Mouse (Mus musculus) gastrocnemius, postnatal 25 days (tissue): Measurements from ENCODE around the gene Krt33b. TPM values are rescaled to one million over a fixed set of nuclear protein-coding genes. Genes with fewer than 3 reads are reported as not detected.

Source experiments
- DNase-seq: peaks from one replicate; pipeline ENCODE4 v3.0.0; 2022
- long read RNA-seq, 2 experiments: library from polyadenylated mRNA; stranded (forward); transcript quantifications; one replicate each; pipeline ENCODE4 v2.0.0; 2021
- total RNA-seq, 2 experiments: library from RNA; stranded (reverse); gene quantifications; 1 replicate in 1 of 2; 2 replicates in 1 of 2; pipeline ENCODE4 v1.2.3; 2021

The Krt33b gene
- not detected for total RNA-seq
- long read RNA-seq, experiment 1, partial matches to known transcripts: 1 of 1 reads
- long read RNA-seq, experiment 1, other reads (novel, unspliced or antisense): 0 of 1 reads
- long read RNA-seq, experiment 2: 0 reads

GRCm38 (mm10) chr11:100029768-100030167 is at the start of gene Krt33b:
Krt33b (minus strand) TSS chr11:100029868.
- DNase-seq: no peak

DNA sequence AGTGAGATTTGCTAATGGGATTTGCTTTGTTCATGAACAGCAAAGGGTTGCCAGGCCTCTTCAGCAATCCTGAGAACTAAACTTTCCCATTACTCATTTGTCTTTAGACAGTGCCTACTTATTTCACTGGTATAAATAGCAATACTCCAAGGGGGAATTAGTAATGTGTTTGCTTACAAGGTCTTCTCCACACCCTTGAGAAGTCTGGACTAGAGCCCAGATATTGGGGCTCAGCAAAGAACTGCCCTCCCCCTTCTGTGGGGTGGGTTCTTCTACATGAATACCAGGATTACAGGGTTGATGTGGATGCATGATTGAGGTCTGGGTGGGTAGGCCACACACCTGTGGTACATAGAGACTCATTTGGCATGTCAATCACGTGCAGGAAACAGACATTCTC is 44.2 kb upstream of the Krt33b start:
- DNase-seq: no peak

DNA sequence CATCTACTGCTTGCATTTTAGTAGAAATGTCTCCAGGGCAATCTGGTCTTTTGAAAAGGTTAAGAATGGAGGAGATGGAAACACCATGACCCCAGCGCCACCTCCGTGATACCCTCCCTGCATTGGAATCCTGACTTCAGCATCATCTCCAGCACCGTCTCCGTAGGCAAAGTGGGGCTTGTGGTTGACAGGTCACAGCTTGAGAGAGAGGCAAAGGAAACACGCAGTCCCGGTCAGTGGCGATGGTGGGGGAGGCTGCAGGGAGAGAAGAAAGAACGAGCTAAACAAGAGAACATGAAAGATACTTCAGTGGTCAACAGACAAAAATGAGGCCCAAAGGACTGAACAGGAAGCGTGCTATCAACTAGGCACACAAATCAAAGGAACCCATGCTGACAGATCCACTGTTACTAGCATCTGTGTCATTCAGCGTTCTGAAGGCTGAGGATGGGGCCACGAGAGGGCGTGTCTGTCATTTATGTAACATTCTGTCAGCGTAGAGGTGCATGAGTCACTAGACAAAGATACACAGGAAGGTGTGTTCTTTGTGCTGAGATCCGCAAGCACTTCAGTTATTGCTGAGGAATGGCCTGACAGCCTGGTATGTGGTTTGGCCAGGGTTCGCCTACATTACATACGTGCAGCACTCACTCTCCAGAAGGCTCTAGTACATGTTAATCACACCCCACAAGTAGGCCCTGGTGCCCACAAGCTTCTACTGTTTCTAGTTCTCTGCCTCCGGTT is 37.8 kb upstream of the Krt33b start:
- DNase-seq: no peak

DNA sequence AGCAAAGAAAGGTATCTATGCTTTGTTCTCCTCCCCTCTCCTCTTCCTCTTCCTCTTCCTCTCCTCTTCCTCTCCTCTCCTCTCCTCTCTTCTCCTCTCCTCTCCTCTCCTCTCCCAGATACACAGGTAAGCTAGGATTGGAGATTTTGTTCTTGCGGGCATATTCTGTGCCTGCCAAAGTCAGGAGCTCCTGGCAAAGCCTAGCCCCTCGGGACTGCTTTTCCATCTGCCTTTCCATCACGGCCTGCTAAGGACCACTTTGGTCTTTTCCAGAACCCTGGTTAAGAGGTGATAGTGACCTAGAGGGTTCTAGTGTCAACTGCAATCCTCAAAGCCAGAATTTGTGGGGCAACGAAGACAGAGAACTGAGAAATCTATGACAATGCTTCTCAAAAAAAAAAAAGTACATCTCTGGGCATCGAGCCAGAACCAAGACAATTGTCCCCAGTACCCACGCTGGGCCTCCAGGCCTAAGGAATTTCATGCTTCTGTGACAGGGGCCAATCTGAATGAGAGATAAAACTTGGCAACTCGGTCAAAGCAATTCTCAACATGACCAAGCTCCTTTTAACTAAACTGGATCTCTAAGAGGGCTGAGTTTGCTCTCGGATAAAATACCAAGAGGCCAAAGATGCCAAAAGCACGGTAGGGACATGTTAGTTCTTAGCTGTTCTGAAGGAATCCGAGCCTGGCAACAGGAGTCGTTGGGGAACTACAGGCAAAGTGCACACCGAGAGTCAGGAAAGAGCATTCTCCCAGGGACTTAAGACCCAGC is 36.8 kb upstream of the Krt33b start:
- no peak for DNase-seq

DNA sequence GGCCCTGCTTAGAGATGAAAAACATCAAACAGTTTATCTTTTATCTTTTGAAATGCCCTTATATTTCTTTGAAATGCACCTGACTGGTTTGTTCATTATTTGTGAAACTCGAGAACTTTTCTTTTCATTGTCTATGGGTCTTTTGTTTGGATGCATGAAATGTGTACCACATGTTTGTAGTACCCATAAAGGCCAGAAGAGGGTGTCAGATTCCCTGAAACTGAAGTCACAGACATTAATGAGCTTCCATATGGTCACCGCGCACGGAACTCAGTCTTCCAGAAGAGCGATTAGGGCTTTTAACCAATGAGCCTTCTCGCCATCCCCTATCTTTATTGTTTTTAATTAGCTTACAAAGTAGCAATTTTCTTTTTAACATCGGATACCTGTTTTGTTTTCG is 29.2 kb upstream of the Krt33b start:
- DNase-seq: no peak

DNA sequence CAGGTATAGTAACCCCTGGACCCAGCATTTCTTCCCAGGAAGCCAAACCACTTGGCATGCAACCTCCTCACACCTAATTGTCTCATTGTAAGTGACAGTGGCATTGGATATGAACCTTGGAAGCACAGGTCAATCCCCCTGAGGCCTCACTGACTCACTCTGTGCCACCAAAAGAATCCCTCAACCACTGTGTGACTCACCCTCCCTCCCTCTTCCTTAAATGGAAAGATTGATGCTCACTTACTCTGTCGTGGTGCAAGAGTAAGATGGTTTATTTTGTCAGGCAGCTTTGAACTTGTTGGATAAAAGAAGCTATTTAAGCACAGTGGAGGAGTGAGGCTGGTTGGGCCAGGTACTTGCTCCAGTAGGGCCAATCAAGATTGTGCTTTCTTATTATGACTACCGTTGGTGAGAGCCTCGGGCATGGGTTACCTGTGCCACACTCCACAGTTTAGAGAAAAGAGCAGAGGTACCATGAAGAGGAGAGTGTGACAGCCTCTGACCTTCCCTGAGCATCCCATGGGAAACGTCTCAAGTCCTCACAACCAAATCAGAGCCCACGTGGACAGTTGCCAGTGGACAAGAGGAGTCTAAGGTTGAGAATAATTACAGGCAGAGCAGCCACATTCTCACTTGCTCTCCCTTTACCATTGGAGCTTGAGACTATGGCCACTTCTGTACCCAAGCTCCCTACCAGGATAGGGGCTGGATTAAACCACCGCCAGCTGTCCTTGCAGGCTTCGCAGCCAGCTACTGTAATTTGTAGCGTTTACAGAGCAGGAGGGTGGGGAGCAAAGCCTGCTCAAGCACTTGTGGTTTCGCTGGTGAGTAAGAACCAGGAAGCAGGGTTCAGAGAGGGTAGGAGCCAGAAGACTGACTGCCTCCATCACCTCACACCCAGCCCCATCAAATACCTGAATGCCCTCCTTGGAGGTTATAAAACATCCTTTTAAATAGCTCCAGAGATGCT is 26.3 kb upstream of the Krt33b start:
- DNase-seq: no peak

- DNase-seq: no peak
Observed at GRCm38 (mm10) chr11:100050451-100050850, 20.8 kb upstream of the Krt33b start, which contains the start of gene Krt31. Krt31 (minus strand) TSS chr11:100050551.

DNA sequence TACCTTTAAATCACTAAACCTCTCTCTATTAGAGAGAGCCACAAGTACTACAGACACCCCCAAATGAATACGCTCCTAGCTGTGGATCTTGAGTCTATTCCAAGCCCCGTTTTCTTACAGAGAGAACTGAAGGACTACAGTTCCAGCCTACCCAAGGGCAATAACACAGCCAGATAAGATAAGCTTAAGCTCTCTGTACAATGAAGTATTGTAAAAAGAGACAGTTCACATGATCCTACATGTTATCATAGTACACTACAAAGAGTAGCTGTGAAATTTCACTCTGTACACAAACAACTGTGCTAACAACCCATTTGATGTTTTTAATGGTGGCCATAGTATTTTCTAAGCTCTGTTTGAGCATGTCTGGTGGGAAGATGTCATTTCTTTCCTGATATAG is 17.5 kb upstream of the Krt33b start:
- DNase-seq: no peak

GRCm38 (mm10) chr11:100046303-100046866 is 16.7 kb upstream of the Krt33b start:
- no peak for DNase-seq

GRCm38 (mm10) chr11:100041454-100041853 is 11.8 kb upstream of the Krt33b start, which contains the start of gene Krt34:
Krt34 (minus strand) TSS chr11:100041554.
- no peak for DNase-seq

DNA sequence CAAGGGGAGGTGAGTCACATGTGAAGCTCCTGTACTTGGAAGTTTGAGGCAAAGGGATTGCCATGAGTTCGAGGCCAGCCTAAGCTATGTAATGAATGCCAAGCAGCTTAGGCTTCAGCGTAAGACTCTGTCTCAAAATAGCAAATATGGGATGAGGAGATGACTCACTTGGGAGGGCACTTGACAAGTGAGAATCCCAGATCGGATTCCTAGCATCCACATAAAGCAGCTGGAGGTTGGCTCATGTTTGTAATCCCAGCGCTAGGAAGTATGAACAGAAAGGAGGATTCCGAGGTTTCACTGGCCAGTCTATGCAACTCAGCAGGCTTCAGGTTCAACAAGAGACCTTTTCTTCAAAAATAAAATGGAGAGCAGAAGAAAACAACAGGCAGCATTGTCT is 8.2 kb downstream of the Krt33b start:
- no peak for DNase-seq

DNA sequence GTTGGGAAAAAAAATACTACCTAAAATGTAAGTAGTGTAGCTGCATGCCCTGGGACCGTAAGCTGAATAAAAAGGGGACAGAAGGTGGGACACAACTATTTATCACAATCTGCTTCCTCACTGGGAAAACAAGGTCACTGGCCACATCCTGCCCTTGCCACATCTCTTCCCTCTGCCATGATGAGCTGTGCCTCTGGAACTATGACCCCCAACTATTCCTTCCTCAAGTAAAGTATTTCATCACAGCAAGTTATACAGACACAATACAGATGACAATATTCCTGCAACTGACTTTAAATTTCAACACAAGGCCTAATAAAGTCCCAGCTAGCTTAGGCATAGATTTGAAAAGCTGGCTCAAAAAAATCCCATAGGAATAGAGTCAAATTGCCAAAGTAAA is 10.2 kb downstream of the Krt33b start:
- no peak for DNase-seq

DNA sequence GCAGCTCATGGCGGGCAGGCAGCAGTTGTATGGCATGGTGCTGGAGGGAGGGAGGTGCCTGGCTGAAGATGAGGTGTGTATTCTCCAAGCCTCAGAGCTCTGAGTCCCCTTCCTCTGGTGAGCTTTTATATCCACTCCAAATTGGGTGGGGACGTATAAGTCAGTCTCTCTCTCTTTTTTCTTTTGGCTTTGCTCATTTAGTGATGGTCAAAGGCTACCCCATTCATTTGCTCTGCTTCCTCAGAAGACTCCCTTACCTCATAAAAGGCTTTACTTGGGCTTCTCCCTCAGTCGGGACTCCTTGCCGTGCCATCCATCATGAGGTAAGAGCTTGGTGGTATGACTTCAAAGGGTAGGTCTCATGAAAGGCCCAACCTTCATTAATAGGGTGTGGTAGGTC is 13.6 kb downstream of the Krt33b start, which contains the start of gene Krt33a:
Krt33a (minus strand) TSS at position 101 of the 400 bp plus-strand sequence.
- no peak for DNase-seq

DNA sequence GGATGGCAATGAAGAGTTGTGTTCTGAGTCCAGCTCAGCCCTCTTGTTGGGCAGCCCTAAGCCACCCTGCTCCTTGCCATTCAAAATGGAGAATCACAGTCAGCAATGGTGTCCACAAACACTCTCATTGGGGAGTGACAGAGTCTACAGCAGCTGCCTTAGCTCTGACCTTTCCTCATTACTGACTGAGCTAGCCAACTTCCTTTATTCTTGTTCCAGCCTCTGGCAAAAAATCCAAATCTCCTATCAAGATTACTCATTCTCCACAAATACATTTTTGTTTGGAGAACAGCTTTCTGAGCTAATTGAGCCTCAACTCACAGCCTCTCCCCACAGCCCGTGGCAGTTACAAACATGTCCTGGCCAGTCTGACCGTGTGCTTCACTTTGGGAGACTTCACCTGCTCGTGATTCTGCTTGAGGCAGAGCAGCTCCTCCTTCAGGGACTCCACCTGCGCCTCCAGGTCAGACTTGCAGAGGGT is 15.9 kb downstream of the Krt33b start:
- no peak for DNase-seq

GRCm38 (mm10) chr11:100010682-100011081 is 19.0 kb downstream of the Krt33b start:
- no peak for DNase-seq

- no peak for DNase-seq
Observed at GRCm38 (mm10) chr11:100008336-100008735, 21.3 kb downstream of the Krt33b start.

DNA sequence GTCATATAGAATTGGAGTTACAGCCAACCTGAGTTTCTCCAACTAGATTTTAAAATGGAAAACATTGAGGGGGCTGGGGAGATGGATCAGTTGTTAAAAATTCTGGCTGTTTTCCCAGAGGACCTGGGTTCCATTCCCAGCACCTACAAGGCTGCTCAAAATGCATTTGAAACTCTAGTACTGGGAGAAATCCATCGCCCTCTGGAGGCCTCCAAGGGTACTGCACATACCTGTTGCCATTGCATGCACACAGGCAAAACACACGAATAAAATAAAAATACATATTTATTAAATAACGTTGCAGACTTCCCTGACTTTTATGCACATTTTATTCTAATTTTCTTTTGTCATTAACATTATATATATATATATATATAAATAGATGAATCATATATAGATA is 23.0 kb downstream of the Krt33b start:
- DNase-seq: no peak

GRCm38 (mm10) chr11:100005905-100006304 is 23.8 kb downstream of the Krt33b start:
- DNase-seq: no peak

DNA sequence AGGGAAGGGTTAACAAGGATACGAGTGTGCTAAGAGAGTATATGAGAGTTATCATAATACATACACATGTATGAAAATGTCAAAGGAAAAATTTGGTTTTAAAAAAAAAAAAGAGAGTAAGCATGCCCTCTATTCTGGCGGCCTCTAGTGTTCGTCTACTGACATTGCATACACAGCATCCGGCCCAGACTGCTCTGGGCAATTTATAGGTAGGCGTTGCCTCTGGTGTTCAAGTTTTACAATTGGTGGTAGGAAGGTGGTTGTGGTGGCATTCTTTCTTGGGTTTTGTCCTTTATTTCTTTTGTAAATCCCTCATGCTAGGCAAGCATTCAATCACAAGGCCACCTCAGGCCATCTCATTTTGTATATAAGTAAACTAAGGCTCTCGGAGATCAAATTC is 24.8 kb downstream of the Krt33b start:
- no peak for DNase-seq

GRCm38 (mm10) chr11:99999091-99999490 is 30.6 kb downstream of the Krt33b start:
- DNase-seq: no peak

GRCm38 (mm10) chr11:99994384-99994661 is 35.3 kb downstream of the Krt33b start:
- no peak for DNase-seq
